Mouse (Mus musculus) MEL (cell line): ENCODE data around the gene Eif3a. TPM values are rescaled to one million over a fixed set of nuclear protein-coding genes. Genes with fewer than 3 reads are reported as not detected.
A peak's percentile ranks its signal among the peaks of the same experiment; 100 is the strongest.

Experiments
- DNase-seq: peaks from one replicate; pipeline ENCODE4 v3.0.0; 2011; ENCODE audit warnings: low read depth, low spot score
- H3K27ac ChIP-seq: 2 replicates; pipeline ENCODE4 v1.5.1; 2012; ENCODE audit warnings: low read depth, mild to moderate bottlenecking, control low read depth, low read length, moderate library complexity; ENCODE audit not compliant: control insufficient read depth
- H3K27me3 ChIP-seq, 2 experiments: fragments of 150-350 bp in 1 of 2; sonication (generic) in 1 of 2; 2 replicates each; pipeline ENCODE4 v1.6.1; 2012; ENCODE audit warnings: low read length in 2 of 2, mild to moderate bottlenecking in 2 of 2, improper control_type of control experiment in 1 of 2, moderate library complexity in 1 of 2; ENCODE audit not compliant: insufficient read depth in 2 of 2, control insufficient read depth in 1 of 2
- H3K36me3 ChIP-seq, 2 experiments: 2 replicates each; pipeline ENCODE4 v1.6.1; 2012 to 2014; ENCODE audit warnings: low read length in 2 of 2, improper control_type of control experiment in 1 of 2, inconsistent platforms in 1 of 2, mild to moderate bottlenecking in 1 of 2; ENCODE audit not compliant: insufficient read depth in 2 of 2, control insufficient read depth in 1 of 2
- H3K4me1 ChIP-seq, 2 experiments: fragments of 150-350 bp in 1 of 2; sonication (generic) in 1 of 2; 2 replicates each; pipeline ENCODE4 v1.6.1; 2012; ENCODE audit warnings: low read length in 2 of 2, improper control_type of control experiment in 1 of 2, mild to moderate bottlenecking in 1 of 2; ENCODE audit not compliant: insufficient read depth in 2 of 2, control insufficient read depth in 1 of 2
- H3K4me3 ChIP-seq, 2 experiments: fragments of 150-350 bp in 1 of 2; sonication (generic) in 1 of 2; 2 replicates each; pipeline ENCODE4 v1.5.1; 2012; ENCODE audit warnings: low read depth in 2 of 2, low read length in 2 of 2, mild to moderate bottlenecking in 2 of 2, moderate library complexity in 2 of 2, control low read depth in 1 of 2, improper control_type of control experiment in 1 of 2; ENCODE audit not compliant: control insufficient read depth in 1 of 2, insufficient read depth in 1 of 2
- H3K79me2 ChIP-seq: 2 replicates; pipeline ENCODE4 v1.6.1; 2012; ENCODE audit warnings: mild to moderate bottlenecking, low read length, moderate library complexity; ENCODE audit not compliant: control insufficient read depth, poor library complexity, insufficient read depth
- H3K9ac ChIP-seq: 2 replicates; pipeline ENCODE4 v1.6.1; 2012; ENCODE audit warnings: low read depth, mild to moderate bottlenecking, control low read depth, low read length, moderate library complexity; ENCODE audit not compliant: control insufficient read depth, poor library complexity, severe bottlenecking
- H3K9me3 ChIP-seq: fragments of 150-350 bp; sonication (generic); replicated peaks from 2 replicates; pipeline ENCODE4 v1.6.1; 2012; ENCODE audit warnings: mild to moderate bottlenecking, low read length, improper control_type of control experiment, moderate library complexity; ENCODE audit not compliant: insufficient read depth
- CTCF ChIP-seq, 3 experiments: IDR thresholded peaks in 2 of 3; conservative IDR thresholded peaks in 1 of 3; 2 replicates each; pipeline ENCODE4 v1.5.1; 2011 to 2012; ENCODE audit warnings: low read length in 3 of 3, low read depth in 2 of 3, mild to moderate bottlenecking in 2 of 3, improper control_type of control experiment in 1 of 3, inconsistent platforms in 1 of 3, mixed read lengths in 1 of 3, moderate library complexity in 1 of 3; ENCODE audit not compliant: control insufficient read depth in 1 of 3, insufficient read depth in 1 of 3, poor library complexity in 1 of 3, severe bottlenecking in 1 of 3
- E2F4 ChIP-seq: IDR thresholded peaks from 2 replicates; pipeline ENCODE4 v1.6.1; 2011; ENCODE audit warnings: low read depth, low read length, improper control_type of control experiment, borderline replicate concordance
- ELF1 ChIP-seq: IDR thresholded peaks from 2 replicates; pipeline ENCODE4 v1.6.1; 2014; ENCODE audit warnings: low read depth, mild to moderate bottlenecking, inconsistent platforms, low read length, improper control_type of control experiment, moderate library complexity
- EP300 ChIP-seq, 2 experiments: IDR thresholded peaks; 2 replicates each; pipeline ENCODE4 v1.6.1; 2011; ENCODE audit warnings: improper control_type of control experiment in 2 of 2, low read length in 2 of 2, low read depth in 1 of 2, mild to moderate bottlenecking in 1 of 2
- ETS1 ChIP-seq: IDR thresholded peaks from 2 replicates; pipeline ENCODE4 v1.6.1; 2012; ENCODE audit warnings: low read depth, mild to moderate bottlenecking, inconsistent platforms, low read length, improper control_type of control experiment, moderate library complexity
- GABPA ChIP-seq: IDR thresholded peaks from 2 replicates; pipeline ENCODE4 v1.6.1; 2012; ENCODE audit warnings: low read depth, mild to moderate bottlenecking, inconsistent platforms, low read length, improper control_type of control experiment, moderate library complexity
- HCFC1 ChIP-seq: IDR thresholded peaks from 2 replicates; pipeline ENCODE4 v1.6.1; 2012; ENCODE audit warnings: low read depth, mild to moderate bottlenecking, inconsistent platforms, low read length, improper control_type of control experiment, moderate library complexity
- MAZ ChIP-seq: IDR thresholded peaks from 2 replicates; pipeline ENCODE4 v1.6.1; 2012; ENCODE audit warnings: low read depth, mild to moderate bottlenecking, inconsistent platforms, low read length, improper control_type of control experiment
- MYC ChIP-seq: IDR thresholded peaks from 2 replicates; pipeline ENCODE4 v1.6.1; 2011; ENCODE audit warnings: low read depth, mild to moderate bottlenecking, low read length, improper control_type of control experiment, moderate library complexity
- RAD21 ChIP-seq: IDR thresholded peaks from 2 replicates; pipeline ENCODE4 v1.6.1; 2011; ENCODE audit warnings: mild to moderate bottlenecking, low read depth, low read length, improper control_type of control experiment
- SMC3 ChIP-seq: IDR thresholded peaks from 2 replicates; pipeline ENCODE4 v1.6.1; 2011; ENCODE audit warnings: low read depth, low read length, improper control_type of control experiment
- ZKSCAN1 ChIP-seq: IDR thresholded peaks from 2 replicates; pipeline ENCODE4 v1.6.1; 2012; ENCODE audit warnings: low read depth, mild to moderate bottlenecking, inconsistent platforms, low read length, improper control_type of control experiment, moderate library complexity
- polyA plus RNA-seq, 2 experiments: library from polyadenylated mRNA; stranded (reverse) in 1 of 2; unstranded in 1 of 2; fragments of >175 nt in 1 of 2; fragments of >200 nt in 1 of 2; gene quantifications; 2 replicates each; pipeline versions ENCODE4 v1.2.1 to v1.2.4; 2012; ENCODE audit warnings: low replicate concordance in 2 of 2, low read depth in 1 of 2; ENCODE audit not compliant: insufficient read length in 2 of 2, insufficient read depth in 1 of 2, missing spikeins in 1 of 2
- total RNA-seq: library from RNA; depleted of rRNA; stranded (reverse); fragments of 300-350 nt; gene quantifications from 2 replicates; pipeline ENCODE4 v1.2.3, GENCODE M21; 2012

Eif3a gene
- total and polyA plus RNA-seq, 3 experiments: 331 to 914 (median 424) TPM

GRCm38 (mm10) chr19:60790551-60791161 lies at the start of gene Eif3a (continued):
- TF ChIP-seq ELF1: peak; percentile 84

- H3K79me2 ChIP-seq: no peaks in the 10 kb centered on the region
- no peaks in the 10 kb centered on the region for H3K27me3 ChIP-seq
- no peak overlapping the region for H3K27ac ChIP-seq
- no peak overlapping the region for H3K9ac ChIP-seq
- peaks cover 3 to 6% of the 10 kb centered on the region in 2 experiments for H3K4me1 ChIP-seq
- no peaks in the 10 kb centered on the region for H3K9me3 ChIP-seq
- TF ChIP-seq HCFC1 (no peak), SMC3 (peak; percentile 42), E2F4 (no peak), ZKSCAN1 (no peak), CTCF (IDR thresholded peaks at IDR 0.05 in 2 of 3, conservative IDR thresholded peaks at IDR 0.05 in 1 of 3; ENCODE audit: control insufficient read depth in 1 of 3, insufficient read depth in 1 of 3, low read depth in 2 of 3, low read length in 3 of 3, poor library complexity in 1 of 3, severe bottlenecking in 1 of 3) (peak in 2 of 3 experiments; percentile 17 to 39; a peak in 2 of 6 replicates), RAD21 (peak; percentile 45)
- DNase-seq: peak; percentile 32
- peaks cover 9 to 22% of the 10 kb centered on the region in 2 experiments for H3K36me3 ChIP-seq
- H3K4me3 ChIP-seq: no peak overlapping the region
Measured at GRCm38 (mm10) chr19:60837747-60838146, 47.3 kb upstream of the Eif3a start.

- peaks cover 10 to 29% of the 10 kb centered on the region in 2 experiments for H3K36me3 ChIP-seq
- peak overlapping the region; percentile 47 for H3K27ac ChIP-seq
- H3K9me3 ChIP-seq: no peaks in the 10 kb centered on the region
- no peaks in the 10 kb centered on the region for H3K27me3 ChIP-seq
- DNase-seq: peak; percentile 79
- H3K4me1 ChIP-seq: peaks cover 4 to 5% of the 10 kb centered on the region in 2 experiments; a peak in 2 of 4 replicates
- no peak overlapping the region for H3K4me3 ChIP-seq
- no peaks in the 10 kb centered on the region for H3K79me2 ChIP-seq
- TF ChIP-seq ELF1: no peak
- TF ChIP-seq MAZ: no peak
- TF ChIP-seq ETS1: 0 out of 2 replicates have a peak, but pooled peaks have one; percentile 27
- TF ChIP-seq GABPA: peak; percentile 55; the same call in 1 of the 2 replicates
- TF ChIP-seq EP300 (IDR thresholded peaks at IDR 0.05; ENCODE audit: low read depth in 1 of 2, low read length in 2 of 2): peak in 1 of 2 experiments; percentile 47; a peak in 1 of 4 replicates
- TF ChIP-seq MYC: peak; percentile 73; the same call in 1 of the 2 replicates
- no peak overlapping the region for H3K9ac ChIP-seq
Measured at GRCm38 (mm10) chr19:60818677-60819076, 28.2 kb upstream of the Eif3a start.
